Mouse (Mus musculus): ENCODE data around the gene Fam71f1. TPM values are rescaled to one million over a fixed set of nuclear protein-coding genes. Genes with fewer than 3 reads are reported as not detected.
"Not testable (repeated sequence)": the region's sequence is repeated elsewhere in the genome, so short reads cannot be mapped to it uniquely, and the experiment has no call there.

The Fam71f1 gene
- total and polyA plus RNA-seq, 2 experiments from 2014 or later = 0.07 TPM; not detected in 1

- Histone ChIP-seq H3K9me3 (replicated peaks; ENCODE audit: control insufficient read depth, low read length) (no peaks in the 10 kb centered on the region), H3K36me3 (replicated peaks; ENCODE audit: control insufficient read depth, insufficient read depth, low read length) (no peaks in the 10 kb centered on the region), H3K9ac (replicated peaks; ENCODE audit: low read depth, low read length) (no peak overlapping the region), H3K27ac (ENCODE audit: low read depth) (no peak overlapping the region), H3K4me3 (ENCODE audit: low read depth, low read length) (no peak overlapping the region), H3K4me2 (ENCODE audit: low read depth, low read length) (no peak overlapping the region), H3K27me3 (ENCODE audit: control insufficient read depth, insufficient read depth, low read length) (no peaks in the 10 kb centered on the region), H3K4me1 (ENCODE audit: control insufficient read depth, insufficient read depth) (no peaks in the 10 kb centered on the region)
- 79% methylated on average over 9 of the region's 9 CpGs for WGBS
- ATAC-seq (ENCODE audit: insufficient read depth, low read depth) (no peak), DNase-seq (ENCODE audit: low spot score) (no peak)
- TF ChIP-seq CTCF (IDR thresholded peaks at IDR 0.05; ENCODE audit: low read depth) (no peak), EP300 (IDR thresholded peaks at IDR 0.05; ENCODE audit: low read depth) (no peak)
These were observed 8.0 kb downstream of the Fam71f1 start for GRCm38 (mm10) chr6:29326961-29327360.

DNA sequence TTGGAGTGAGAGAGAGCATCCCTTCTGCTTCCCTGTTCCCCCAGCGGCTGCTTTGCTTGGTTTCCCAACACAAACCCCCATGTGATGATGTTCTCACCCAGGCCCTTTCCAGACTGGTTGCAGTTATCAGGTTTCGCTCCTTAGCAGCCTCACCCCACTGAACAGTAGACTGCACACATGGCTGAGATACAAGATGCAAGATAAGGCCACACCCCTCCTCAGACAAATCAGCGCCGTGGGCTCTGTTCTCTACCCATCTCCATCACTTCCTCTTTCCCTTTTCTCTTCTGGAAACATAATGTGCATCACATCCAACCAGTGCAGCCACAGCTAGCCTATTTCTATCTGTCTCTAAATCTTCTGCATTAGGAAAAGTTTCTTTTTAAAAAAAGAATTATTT lies 10.6 kb downstream of the Fam71f1 start:
- WGBS = 47% methylated on average over 4 of the region's 4 CpGs
- H3K9ac ChIP-seq (replicated peaks; ENCODE audit: low read depth, low read length) = no peak overlapping the region

GRCm38 (mm10) chr6:29346512-29346911 lies 27.6 kb downstream of the Fam71f1 start:
- H3K4me2 ChIP-seq (ENCODE audit: low read depth, low read length); H3K36me3 ChIP-seq (replicated peaks; ENCODE audit: control insufficient read depth, insufficient read depth, low read length); H3K9me3 ChIP-seq (replicated peaks; ENCODE audit: control insufficient read depth, low read length); DNase-seq (ENCODE audit: low spot score); ATAC-seq (ENCODE audit: insufficient read depth, low read depth); H3K27me3 ChIP-seq (ENCODE audit: control insufficient read depth, insufficient read depth, low read length); H3K4me3 ChIP-seq (ENCODE audit: low read depth, low read length); H3K27ac ChIP-seq (ENCODE audit: low read depth); H3K9ac ChIP-seq (replicated peaks; ENCODE audit: low read depth, low read length): not testable (repeated sequence)
- H3K4me1 ChIP-seq (ENCODE audit: control insufficient read depth, insufficient read depth) = peaks cover 16% of the 10 kb centered on the region
- WGBS = 97% methylated on average over 2 of the region's 2 CpGs

More for the DNA sequence above, 10.6 kb downstream of the Fam71f1 start:
- H3K27me3 ChIP-seq (ENCODE audit: control insufficient read depth, insufficient read depth, low read length) = no peaks in the 10 kb centered on the region
- no peaks in the 10 kb centered on the region for H3K36me3 ChIP-seq (replicated peaks; ENCODE audit: control insufficient read depth, insufficient read depth, low read length)
- H3K9me3 ChIP-seq (replicated peaks; ENCODE audit: control insufficient read depth, low read length) = no peaks in the 10 kb centered on the region
- no peak overlapping the region for H3K4me3 ChIP-seq (ENCODE audit: low read depth, low read length)
- DNase-seq (ENCODE audit: low spot score) (no peak), ATAC-seq (ENCODE audit: insufficient read depth, low read depth) (no peak)
- no peak overlapping the region for H3K27ac ChIP-seq (ENCODE audit: low read depth)
- H3K4me2 ChIP-seq (ENCODE audit: low read depth, low read length) = no peak overlapping the region
- H3K4me1 ChIP-seq (ENCODE audit: control insufficient read depth, insufficient read depth) = no peaks in the 10 kb centered on the region
- no peak for TF ChIP-seq EP300 (IDR thresholded peaks at IDR 0.05; ENCODE audit: low read depth)
- TF ChIP-seq CTCF (IDR thresholded peaks at IDR 0.05; ENCODE audit: low read depth) = no peak

DNA sequence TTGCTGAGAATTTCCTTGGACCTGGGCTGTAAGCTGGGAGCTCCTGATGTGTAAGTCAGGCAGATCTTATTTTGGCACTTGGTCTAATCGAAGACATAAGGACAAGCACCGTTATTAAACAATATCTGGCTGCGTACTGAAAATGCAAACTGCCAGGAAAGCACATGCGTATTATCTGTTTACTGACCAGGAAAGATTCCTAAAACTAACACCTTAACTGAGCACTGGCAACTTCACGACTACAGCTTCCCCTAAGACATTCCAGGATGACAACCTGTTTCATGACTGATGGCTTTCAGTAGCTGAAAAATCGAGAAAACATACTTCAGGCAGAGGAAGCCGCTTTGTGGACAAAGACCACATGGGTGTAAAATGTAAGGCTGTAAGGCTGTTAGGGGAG lies 28.2 kb downstream of the Fam71f1 start:
- 33% methylated on average over 7 of the region's 7 CpGs for WGBS
- H3K36me3 ChIP-seq (replicated peaks; ENCODE audit: control insufficient read depth, insufficient read depth, low read length) = no peaks in the 10 kb centered on the region
- ATAC-seq (ENCODE audit: insufficient read depth, low read depth) = no peak

GRCm38 (mm10) chr6:29347665-29348370 lies 28.9 kb downstream of the Fam71f1 start, which contains the start of gene Calu:
Gene Calu, plus strand, starts transcription at chr6:29348069.
- no peaks in the 10 kb centered on the region for H3K9me3 ChIP-seq (replicated peaks; ENCODE audit: control insufficient read depth, low read length)
- under 1% methylated on average over 54 of the region's 55 CpGs for WGBS
- peak within 1 kb of the TSS; percentile 63 for H3K4me2 ChIP-seq (ENCODE audit: low read depth, low read length)
- peaks cover 26% of the 10 kb centered on the region for H3K4me1 ChIP-seq (ENCODE audit: control insufficient read depth, insufficient read depth)
- TF ChIP-seq CTCF (IDR thresholded peaks at IDR 0.05; ENCODE audit: low read depth) (no peak), EP300 (IDR thresholded peaks at IDR 0.05; ENCODE audit: low read depth) (peak; percentile 71; the same call in 1 of the 2 replicates)
- no peaks in the 10 kb centered on the region for H3K36me3 ChIP-seq (replicated peaks; ENCODE audit: control insufficient read depth, insufficient read depth, low read length)
- peak within 1 kb of the TSS; percentile 94 for H3K4me3 ChIP-seq (ENCODE audit: low read depth, low read length)
- DNase-seq (ENCODE audit: low spot score) = peak; percentile 98
- peak within 1 kb of the TSS; percentile 95 for H3K27ac ChIP-seq (ENCODE audit: low read depth)
- H3K27me3 ChIP-seq (ENCODE audit: control insufficient read depth, insufficient read depth, low read length) = no peaks in the 10 kb centered on the region
- peak; percentile 99 for ATAC-seq (ENCODE audit: insufficient read depth, low read depth)
- peak within 1 kb of the TSS; percentile 95 for H3K9ac ChIP-seq (replicated peaks; ENCODE audit: low read depth, low read length)

More for the DNA sequence above, 28.2 kb downstream of the Fam71f1 start:
- H3K27ac ChIP-seq (ENCODE audit: low read depth) = peak overlapping the region; percentile 94
- TF ChIP-seq CTCF (IDR thresholded peaks at IDR 0.05; ENCODE audit: low read depth) (no peak), EP300 (IDR thresholded peaks at IDR 0.05; ENCODE audit: low read depth) (no peak)
- H3K9ac ChIP-seq (replicated peaks; ENCODE audit: low read depth, low read length) = peak overlapping the region; percentile 70
- peak overlapping the region; percentile 60 for H3K4me2 ChIP-seq (ENCODE audit: low read depth, low read length)
- H3K9me3 ChIP-seq (replicated peaks; ENCODE audit: control insufficient read depth, low read length) = no peaks in the 10 kb centered on the region
- peaks cover 20% of the 10 kb centered on the region for H3K4me1 ChIP-seq (ENCODE audit: control insufficient read depth, insufficient read depth)
- H3K27me3 ChIP-seq (ENCODE audit: control insufficient read depth, insufficient read depth, low read length) = no peaks in the 10 kb centered on the region
- no peak for DNase-seq (ENCODE audit: low spot score)
- H3K4me3 ChIP-seq (ENCODE audit: low read depth, low read length) = peak overlapping the region; percentile 94

GRCm38 (mm10) chr6:29348371-29348724 lies 29.4 kb downstream of the Fam71f1 start:
- TF ChIP-seq EP300 (IDR thresholded peaks at IDR 0.05; ENCODE audit: low read depth) = 0 out of 2 replicates have a peak, but pooled peaks have one; percentile 67
- no peak for TF ChIP-seq CTCF (IDR thresholded peaks at IDR 0.05; ENCODE audit: low read depth)
- H3K4me3 ChIP-seq (ENCODE audit: low read depth, low read length) = peak overlapping the region; percentile 94
- H3K9me3 ChIP-seq (replicated peaks; ENCODE audit: control insufficient read depth, low read length) = no peaks in the 10 kb centered on the region
- H3K9ac ChIP-seq (replicated peaks; ENCODE audit: low read depth, low read length) = peak overlapping the region; percentile 95
- peak overlapping the region; percentile 95 for H3K27ac ChIP-seq (ENCODE audit: low read depth)
- ATAC-seq (ENCODE audit: insufficient read depth, low read depth) = peak; percentile 1; the same call in 1 of the 2 replicates
- WGBS = 0% methylated on average over 15 of the region's 15 CpGs
- H3K4me2 ChIP-seq (ENCODE audit: low read depth, low read length) = peak overlapping the region; percentile 63
- DNase-seq (ENCODE audit: low spot score) = peak; percentile 32
- no peaks in the 10 kb centered on the region for H3K36me3 ChIP-seq (replicated peaks; ENCODE audit: control insufficient read depth, insufficient read depth, low read length)
- H3K27me3 ChIP-seq (ENCODE audit: control insufficient read depth, insufficient read depth, low read length) = no peaks in the 10 kb centered on the region
- peaks cover 31% of the 10 kb centered on the region for H3K4me1 ChIP-seq (ENCODE audit: control insufficient read depth, insufficient read depth)

All from heart, postnatal 0 days (tissue).